Mouse (Mus musculus): ENCODE measurements around the gene Clca2. TPM values are rescaled to one million over a fixed set of nuclear protein-coding genes. Genes with fewer than 3 reads are reported as not detected.

Gene Clca2
- polyA plus RNA-seq (2015; fragmentation: Illumina TruSeq; extraction: RNeasy Lipid Tissue Mini Kit (QIAGEN cat#74804); ENCODE audit: insufficient read depth, low replicate concordance): 0.77 TPM

GRCm38 (mm10) chr3:145099291-145099690, at the start of gene Clca2:
TSS of gene Clca2 (minus strand) at chr3:145099443.

GRCm38 (mm10) chr3:145118254-145119001, 19.2 kb upstream of the Clca2 start, which contains the start of gene Odf2l:
TSS of gene Odf2l (plus strand) at chr3:145118588.

GRCm38 (mm10) chr3:145032676-145033075, 66.6 kb downstream of the Clca2 start, which contains the start of gene Clca1:
TSS of gene Clca1 (minus strand) at chr3:145032776.

Other genes with a start within 250 kb of the Clca2 start
- not detected for gene Clca4b, start 166.9 kb downstream of the Clca2 start, polyA plus RNA-seq (2015; fragmentation: Illumina TruSeq; extraction: RNeasy Lipid Tissue Mini Kit (QIAGEN cat#74804); ENCODE audit: insufficient read depth, low replicate concordance)
- gene Clca4a, start 124.4 kb downstream of the Clca2 start, polyA plus RNA-seq (2015; fragmentation: Illumina TruSeq; extraction: RNeasy Lipid Tissue Mini Kit (QIAGEN cat#74804); ENCODE audit: insufficient read depth, low replicate concordance): not detected
- gene Clca1, start 66.7 kb downstream of the Clca2 start, polyA plus RNA-seq (2015; fragmentation: Illumina TruSeq; extraction: RNeasy Lipid Tissue Mini Kit (QIAGEN cat#74804); ENCODE audit: insufficient read depth, low replicate concordance): not detected
- 26.6 TPM for gene Odf2l, start 19.1 kb upstream of the Clca2 start, polyA plus RNA-seq (2015; fragmentation: Illumina TruSeq; extraction: RNeasy Lipid Tissue Mini Kit (QIAGEN cat#74804); ENCODE audit: insufficient read depth, low replicate concordance)
- gene Col24a1, start 193.0 kb upstream of the Clca2 start, polyA plus RNA-seq (2015; fragmentation: Illumina TruSeq; extraction: RNeasy Lipid Tissue Mini Kit (QIAGEN cat#74804); ENCODE audit: insufficient read depth, low replicate concordance): not detected